Mouse (Mus musculus): ENCODE measurements around the gene Ece1.
"Not testable (repeated sequence)": the region's sequence is repeated elsewhere in the genome, so short reads cannot be mapped to it uniquely, and the experiment has no call there.

The Ece1 gene

GRCm38 (mm10) chr4:137862019-137862418 is at the start of gene Ece1:
Gene Ece1 (plus strand): TSS chr4:137862237.
- peak; percentile 93 for DNase-seq (ENCODE audit: low read depth, low spot score)

DNA sequence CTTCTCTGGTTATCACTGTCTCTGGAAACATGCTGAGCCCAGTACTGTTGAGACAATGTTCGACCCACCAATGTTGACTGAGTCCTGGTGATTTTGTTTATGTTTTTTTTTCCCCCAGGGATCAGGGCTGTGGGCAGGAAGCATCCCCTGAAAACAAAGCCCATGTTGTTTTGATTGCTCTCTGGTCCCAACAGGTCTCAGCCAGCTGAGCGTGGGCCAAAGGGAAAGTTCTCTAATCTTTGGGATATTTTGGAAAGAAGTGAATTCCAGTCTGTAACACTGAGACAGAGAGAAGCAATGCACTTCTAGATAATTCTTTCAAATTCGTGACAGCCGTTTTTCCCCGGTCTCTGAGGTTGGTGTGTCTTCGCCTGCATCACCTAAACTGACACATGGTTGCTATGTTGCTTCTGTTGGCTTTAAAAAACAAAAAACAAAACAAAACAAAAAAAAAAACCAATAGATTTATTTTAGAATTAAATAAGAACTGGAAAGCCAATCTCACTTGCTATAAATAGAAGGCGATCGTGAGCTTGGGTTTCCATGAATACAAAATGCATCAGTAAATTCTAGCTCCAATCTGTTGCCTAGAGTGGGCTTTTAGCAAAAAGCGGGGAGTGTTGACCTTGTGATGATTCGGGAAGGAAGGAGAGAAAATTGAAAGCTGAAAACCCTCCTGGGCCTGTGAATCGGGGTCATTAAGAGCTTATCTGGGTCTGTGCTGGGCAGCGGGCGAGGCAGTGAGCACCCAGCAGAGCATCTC is 48.9 kb upstream of the Ece1 start:
- DNase-seq (ENCODE audit: low read depth, low spot score) = no peak

DNA sequence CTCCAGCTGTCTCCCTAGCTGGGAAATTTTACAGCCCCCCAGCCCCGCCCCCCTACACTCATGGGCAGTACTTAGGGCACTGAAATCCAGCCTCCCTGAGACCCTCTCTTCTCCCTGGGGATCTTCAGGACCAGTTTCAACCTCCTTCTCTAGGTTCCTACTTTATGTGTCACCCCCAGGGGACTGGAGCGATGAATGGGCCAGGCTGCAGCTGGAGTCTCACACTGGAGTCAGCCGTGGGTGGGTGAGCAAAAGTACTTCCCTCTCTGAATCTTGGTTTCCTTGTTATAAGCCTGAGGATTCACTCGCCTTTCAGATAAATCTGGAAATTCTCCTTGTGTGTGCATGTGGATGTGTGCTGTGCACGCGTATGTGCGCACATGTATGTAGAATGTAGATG is 47.9 kb upstream of the Ece1 start:
- DNase-seq (ENCODE audit: low read depth, low spot score) = no peak

GRCm38 (mm10) chr4:137815473-137815872 is 46.6 kb upstream of the Ece1 start:
- peak; percentile 69 for DNase-seq (ENCODE audit: low read depth, low spot score)

- no peak for DNase-seq (ENCODE audit: low read depth, low spot score)
Observed at GRCm38 (mm10) chr4:137816216-137816615, 45.8 kb upstream of the Ece1 start.

DNA sequence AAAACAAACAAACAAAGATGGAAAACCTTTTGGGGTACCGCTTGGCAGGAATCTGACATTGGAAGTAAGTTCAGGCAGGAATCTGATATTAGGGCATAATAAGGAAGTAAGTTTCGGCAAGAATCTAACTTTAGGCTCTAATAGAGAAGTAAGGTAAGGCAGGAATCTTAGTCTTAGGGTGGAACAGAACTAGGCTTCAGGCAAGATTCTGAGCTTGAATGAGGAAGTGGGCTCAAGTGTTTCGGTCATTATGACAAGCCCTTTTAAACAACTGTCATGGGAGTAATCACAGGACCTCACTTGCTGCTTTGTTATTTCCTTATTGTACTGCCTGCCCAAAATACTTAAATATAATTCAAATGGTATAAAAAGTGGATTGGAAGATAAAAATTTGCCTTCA is 43.7 kb upstream of the Ece1 start:
- no peak for DNase-seq (ENCODE audit: low read depth, low spot score)

DNA sequence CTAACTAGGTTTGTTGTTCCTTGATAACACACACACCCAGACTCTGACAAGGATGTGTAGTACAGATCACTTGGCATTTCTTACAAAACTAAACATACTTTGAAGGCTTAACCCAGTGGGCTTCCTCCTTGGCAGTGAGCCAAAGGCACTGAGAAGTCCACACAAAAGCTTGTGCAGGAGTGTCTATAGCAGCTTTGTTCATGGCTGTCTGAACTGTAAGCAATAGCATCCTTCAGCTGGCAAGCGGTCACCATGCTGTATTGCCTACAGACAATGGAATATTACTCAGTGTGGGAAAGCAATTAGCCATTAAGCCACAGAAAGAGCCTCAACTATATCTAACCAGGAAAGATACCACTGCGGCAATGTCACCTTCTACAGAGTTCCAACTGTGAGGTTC is 42.5 kb upstream of the Ece1 start:
- peak; percentile 59 for DNase-seq (ENCODE audit: low read depth, low spot score)

DNA sequence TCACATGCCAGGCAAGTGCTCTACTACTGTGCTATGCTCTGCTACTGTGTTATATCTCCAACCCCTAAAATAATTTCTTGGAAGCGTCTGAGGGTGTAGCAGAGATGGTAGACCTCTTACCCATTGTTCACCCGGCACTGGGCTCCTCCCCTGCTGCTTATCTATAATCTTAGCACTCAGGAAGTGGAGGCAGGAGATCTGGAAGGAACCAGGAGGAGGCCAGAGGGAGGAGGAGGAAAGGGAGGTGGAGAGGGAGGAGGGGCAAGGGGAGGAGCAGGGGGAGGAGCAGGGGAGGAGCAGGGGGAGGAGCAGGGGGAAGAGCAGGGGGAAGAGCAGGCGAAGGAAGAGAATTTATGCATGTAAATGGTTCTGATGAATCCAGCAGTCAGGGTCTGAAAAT is 41.3 kb upstream of the Ece1 start:
- DNase-seq (ENCODE audit: low read depth, low spot score) = peak; percentile 79

DNA sequence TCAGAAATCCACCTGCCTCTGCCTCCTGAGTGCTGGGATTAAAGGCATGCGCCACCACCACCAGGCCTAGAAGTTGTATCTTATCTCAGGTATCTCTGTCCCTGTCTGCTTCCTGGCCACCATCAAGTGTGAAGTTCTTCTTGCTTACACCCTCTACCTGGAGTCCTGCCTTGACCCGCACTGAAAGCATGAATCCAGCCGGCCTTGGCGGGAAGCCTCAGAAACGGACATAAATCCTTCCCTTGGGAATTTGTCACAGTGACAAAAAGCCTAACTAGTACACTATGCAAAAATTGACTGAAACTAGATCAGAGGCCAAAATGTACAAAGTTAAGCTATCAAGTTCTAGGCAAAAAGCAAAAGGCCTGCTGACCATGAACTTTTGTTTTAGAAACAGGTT is 39.5 kb upstream of the Ece1 start:
- DNase-seq (ENCODE audit: low read depth, low spot score) = no peak

DNA sequence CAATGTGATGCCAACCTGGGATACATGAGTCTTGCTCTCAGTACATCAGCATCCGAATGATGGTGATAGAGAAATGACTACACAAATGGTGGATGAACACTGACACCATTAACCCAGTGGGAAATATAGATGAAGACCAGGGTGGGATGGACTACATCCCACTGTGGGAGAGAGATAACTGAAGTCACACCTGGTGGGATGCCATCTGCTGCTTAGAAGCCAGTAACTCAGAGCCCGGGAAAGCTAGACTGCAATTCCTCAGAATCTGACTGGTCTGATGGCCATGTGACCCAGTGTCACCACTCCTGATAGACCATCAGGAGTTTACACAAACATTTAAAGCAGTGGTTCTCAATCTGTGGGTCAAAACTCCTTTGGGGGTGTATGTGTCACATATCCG is 38.5 kb upstream of the Ece1 start:
- DNase-seq (ENCODE audit: low read depth, low spot score) = no peak

DNA sequence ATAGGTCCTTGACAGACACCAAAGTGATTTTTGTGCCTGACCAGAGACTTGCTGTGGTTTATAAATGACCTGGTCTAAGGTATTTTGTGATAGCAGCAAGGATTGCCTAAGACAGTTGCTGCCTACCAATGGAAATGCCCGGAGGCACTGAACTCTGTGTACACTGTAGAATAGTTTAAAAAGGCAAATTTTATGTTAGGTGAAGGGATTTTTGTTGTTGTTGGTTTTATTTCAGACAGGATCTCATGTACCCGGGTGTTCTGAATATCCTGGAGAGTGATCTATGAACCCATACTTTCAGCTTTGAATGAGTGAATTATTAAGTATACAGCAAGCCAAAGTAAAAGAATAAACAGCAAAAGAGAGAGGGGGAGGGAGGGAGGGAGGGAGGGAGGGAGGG is 37.2 kb upstream of the Ece1 start:
- no peak for DNase-seq (ENCODE audit: low read depth, low spot score)

- DNase-seq (ENCODE audit: low read depth, low spot score) = no peak
Observed at GRCm38 (mm10) chr4:137830380-137830779, 31.7 kb upstream of the Ece1 start.

DNA sequence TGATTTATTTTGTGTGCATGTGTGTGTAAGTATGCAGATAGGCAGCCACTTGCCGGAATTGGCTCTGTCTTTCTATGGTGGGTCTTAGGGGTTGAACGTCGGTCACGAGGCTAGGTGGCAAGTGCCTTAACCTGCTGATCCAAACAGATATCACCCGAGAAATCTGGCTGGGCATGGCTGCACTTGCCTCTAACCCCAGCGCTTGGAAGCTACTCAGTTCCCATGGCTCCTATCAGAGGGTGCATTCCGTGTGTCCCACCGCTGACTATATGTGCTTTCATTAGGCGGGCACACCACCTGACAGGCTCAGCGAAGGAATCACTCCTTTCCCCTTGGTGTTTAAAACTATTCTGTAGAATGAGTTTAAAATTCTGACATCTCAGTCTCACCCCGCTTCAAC is 30.4 kb upstream of the Ece1 start:
- no peak for DNase-seq (ENCODE audit: low read depth, low spot score)

DNA sequence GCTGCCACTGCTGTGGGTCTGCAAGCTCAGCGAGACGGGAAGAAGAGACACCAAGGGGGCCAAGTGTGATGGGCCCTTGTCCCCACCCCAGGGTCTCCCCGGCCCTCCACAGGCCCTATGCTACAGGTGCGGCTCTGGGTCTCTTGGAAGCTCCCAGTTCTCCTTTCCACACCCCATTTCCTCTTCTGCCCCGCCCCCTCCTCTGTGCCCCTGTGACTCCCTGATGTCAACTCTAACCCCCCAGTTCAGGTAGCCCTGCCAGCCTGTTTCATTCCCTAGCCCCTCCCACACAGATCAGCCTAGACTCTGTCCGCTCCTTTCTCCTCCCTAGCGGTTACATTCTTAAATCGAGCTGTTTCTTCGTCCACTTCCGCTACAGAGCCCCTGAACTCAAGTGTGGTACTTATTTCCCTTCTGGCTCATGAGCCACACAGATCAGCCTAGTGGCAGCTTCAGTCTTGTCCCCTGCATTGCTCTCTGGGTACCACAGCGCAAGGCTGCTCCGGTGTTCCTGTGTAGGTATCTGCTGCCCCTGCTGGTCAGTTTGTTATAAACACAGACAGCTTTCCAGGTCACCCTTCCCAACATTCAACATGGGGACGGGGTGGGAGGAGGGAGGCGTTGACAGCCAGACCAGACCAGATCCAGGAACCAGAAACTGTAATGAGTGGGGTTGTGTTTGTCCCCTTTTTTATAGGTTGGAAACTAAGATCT is 26.3 kb upstream of the Ece1 start:
- peak; percentile 95 for DNase-seq (ENCODE audit: low read depth, low spot score)

DNA sequence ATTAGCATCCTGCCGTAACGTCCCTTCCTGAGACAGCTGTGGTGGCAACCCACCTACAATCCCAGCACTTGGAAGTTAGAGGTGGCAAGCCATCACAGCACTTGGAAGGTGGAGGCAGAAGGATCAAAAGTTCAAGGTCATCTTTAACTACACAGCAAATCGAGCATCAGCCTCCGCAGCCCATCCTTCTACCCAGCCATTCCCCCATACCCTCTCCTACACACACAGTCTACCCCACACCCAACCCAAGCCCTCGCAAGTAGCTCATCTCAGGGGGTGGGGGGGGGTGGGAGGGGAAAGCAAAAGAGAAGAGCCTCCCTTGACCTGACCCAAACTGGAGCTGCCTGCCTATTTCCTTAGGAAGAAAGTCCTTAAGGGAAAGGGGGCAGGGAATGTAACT is 25.3 kb upstream of the Ece1 start:
- no peak for DNase-seq (ENCODE audit: low read depth, low spot score)

DNA sequence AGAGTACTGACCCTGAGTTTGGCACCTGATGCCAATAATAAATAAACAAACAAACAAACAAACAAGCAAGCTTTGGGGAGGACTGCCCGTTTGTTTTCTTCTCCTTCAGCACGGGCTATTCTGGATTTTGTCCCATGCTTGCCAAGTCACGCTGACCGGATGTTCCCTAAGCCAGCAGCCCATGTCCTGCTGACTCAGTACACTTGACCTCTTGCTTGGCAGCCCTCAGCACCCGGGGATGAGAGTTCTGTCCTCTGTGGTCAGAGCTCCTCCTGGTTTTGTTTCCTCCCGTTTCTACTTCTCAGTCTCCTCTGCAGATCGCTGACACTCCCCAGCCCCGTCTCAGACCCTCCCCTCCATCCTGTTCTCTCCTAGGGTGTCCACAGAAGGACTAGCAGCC is 24.2 kb upstream of the Ece1 start:
- no peak for DNase-seq (ENCODE audit: low read depth, low spot score)

GRCm38 (mm10) chr4:137838791-137839190 is 23.2 kb upstream of the Ece1 start:
- no peak for DNase-seq (ENCODE audit: low read depth, low spot score)

GRCm38 (mm10) chr4:137839452-137839851 is 22.6 kb upstream of the Ece1 start:
- no peak for DNase-seq (ENCODE audit: low read depth, low spot score)

- DNase-seq (ENCODE audit: low read depth, low spot score) = peak; percentile 73
Observed at GRCm38 (mm10) chr4:137844656-137845055, 17.4 kb upstream of the Ece1 start.

- not testable (repeated sequence) for DNase-seq (ENCODE audit: low read depth, low spot score)
Observed at GRCm38 (mm10) chr4:137847651-137848050, 14.4 kb upstream of the Ece1 start.

DNA sequence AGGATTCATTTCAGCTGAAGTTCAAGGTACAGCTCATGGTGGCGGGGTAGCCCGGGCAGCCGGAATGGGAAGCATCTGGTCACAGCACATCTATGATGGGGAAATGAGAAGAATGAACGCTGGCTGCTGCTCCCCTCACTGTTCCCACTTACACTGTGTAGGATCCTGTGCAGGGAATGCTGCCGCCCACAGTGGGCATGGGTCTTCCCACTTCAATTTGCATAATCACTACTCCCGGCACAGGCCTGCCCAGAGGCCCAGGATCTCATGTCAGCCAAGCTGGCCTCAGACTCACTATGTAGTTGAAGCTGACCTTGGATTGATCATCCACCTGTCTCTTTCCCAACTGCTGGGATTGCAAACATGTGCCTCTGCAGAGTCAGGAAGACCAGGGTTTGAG is 11.9 kb upstream of the Ece1 start:
- DNase-seq (ENCODE audit: low read depth, low spot score) = no peak

GRCm38 (mm10) chr4:137851484-137851883 is 10.6 kb upstream of the Ece1 start:
- peak; percentile 74 for DNase-seq (ENCODE audit: low read depth, low spot score)

GRCm38 (mm10) chr4:137853822-137854221 is 8.2 kb upstream of the Ece1 start:
- DNase-seq (ENCODE audit: low read depth, low spot score) = no peak
